Mouse (Mus musculus) bone marrow, adult 2 months (tissue): ENCODE data around the gene Erg. TPM values are rescaled to one million over a fixed set of nuclear protein-coding genes. Genes with fewer than 3 reads are reported as not detected.

Experiments
- H3K27ac ChIP-seq: fragments of 200-500 bp; 2 replicates; pipeline ENCODE4 v1.5.1; 2012; ENCODE audit warnings: low read depth, mild to moderate bottlenecking, control low read depth, inconsistent platforms, low read length; ENCODE audit not compliant: control insufficient read depth, poor library complexity, insufficient read depth
- H3K4me1 ChIP-seq: fragments of 200-500 bp; 2 replicates; pipeline ENCODE4 v1.6.1; 2011; ENCODE audit warnings: low read length; ENCODE audit not compliant: control insufficient read depth, insufficient read depth
- H3K4me3 ChIP-seq: fragments of 200-500 bp; replicated peaks from 2 replicates; pipeline ENCODE3; 2011; ENCODE audit warnings: mild to moderate bottlenecking, low read depth, low read length, control low read depth; ENCODE audit not compliant: control insufficient read depth
- CTCF ChIP-seq: fragments of 200-500 bp; IDR thresholded peaks from 2 replicates; pipeline ENCODE4 v1.5.1; 2011; ENCODE audit warnings: low read length, control low read depth; ENCODE audit not compliant: control insufficient read depth, insufficient read depth
- POLR2A ChIP-seq: fragments of 200-500 bp; IDR thresholded peaks from 2 replicates; pipeline ENCODE4 v1.6.1; 2011; ENCODE audit warnings: low read depth, mild to moderate bottlenecking, control low read depth, low read length, borderline replicate concordance; ENCODE audit not compliant: control insufficient read depth
- WGBS: fragments of 180-500 bp; shearing (Covaris S2); methylation state at CpG from one replicate; pipeline ENCODE4 v1.1.7; 2018; 5-methylcytosine and 5-hydroxymethylcytosine counted together
- polyA plus RNA-seq: library from polyadenylated mRNA; stranded (reverse); fragments of >200 nt; gene quantifications from 2 replicates; pipeline ENCODE4 v1.2.4, GENCODE M21; 2011; ENCODE audit warnings: low replicate concordance; ENCODE audit not compliant: missing spikeins, insufficient read depth, insufficient read length

The Erg gene
- polyA plus RNA-seq, 1 experiment = 12.3 TPM

DNA sequence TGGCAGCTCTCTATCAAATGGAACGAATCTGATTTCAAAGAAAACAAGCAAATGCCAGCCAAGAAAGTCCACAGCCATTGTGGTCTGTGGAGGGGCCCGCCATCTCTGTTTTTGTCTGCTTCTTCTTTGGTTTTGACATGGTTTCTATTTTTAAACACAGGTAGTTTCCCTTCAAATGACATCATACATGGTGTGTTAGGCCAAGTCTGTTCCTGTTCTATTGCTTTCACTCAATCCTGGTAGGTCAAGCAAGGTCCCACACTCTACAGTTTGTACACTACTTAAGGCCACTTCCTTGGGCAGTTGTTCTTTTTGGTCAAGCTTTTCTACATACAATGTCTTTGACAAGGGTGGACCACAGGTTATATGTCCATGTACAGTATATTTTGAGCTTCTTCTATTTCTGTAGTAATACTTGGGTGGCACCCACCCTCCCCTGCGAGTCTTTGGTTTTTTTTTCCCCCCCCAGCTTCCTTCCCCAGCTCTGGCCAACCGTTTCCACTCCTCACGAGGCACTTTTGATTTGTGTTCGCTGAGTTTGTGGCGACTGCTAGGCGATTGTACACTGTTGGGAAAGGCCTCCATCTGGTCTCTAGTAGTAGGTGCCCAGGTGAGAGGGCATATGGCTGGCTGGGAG is 226.1 kb downstream of the Erg start:
- H3K4me1 ChIP-seq = peaks cover 3% of the 10 kb centered on the region; the same call in 1 of the 2 replicates
- 17% methylated on average over 8 of the region's 8 CpGs for WGBS
- H3K4me3 ChIP-seq = no peak overlapping the region
- no peak overlapping the region for H3K27ac ChIP-seq
- TF ChIP-seq CTCF (no peak), POLR2A (no peak)

DNA sequence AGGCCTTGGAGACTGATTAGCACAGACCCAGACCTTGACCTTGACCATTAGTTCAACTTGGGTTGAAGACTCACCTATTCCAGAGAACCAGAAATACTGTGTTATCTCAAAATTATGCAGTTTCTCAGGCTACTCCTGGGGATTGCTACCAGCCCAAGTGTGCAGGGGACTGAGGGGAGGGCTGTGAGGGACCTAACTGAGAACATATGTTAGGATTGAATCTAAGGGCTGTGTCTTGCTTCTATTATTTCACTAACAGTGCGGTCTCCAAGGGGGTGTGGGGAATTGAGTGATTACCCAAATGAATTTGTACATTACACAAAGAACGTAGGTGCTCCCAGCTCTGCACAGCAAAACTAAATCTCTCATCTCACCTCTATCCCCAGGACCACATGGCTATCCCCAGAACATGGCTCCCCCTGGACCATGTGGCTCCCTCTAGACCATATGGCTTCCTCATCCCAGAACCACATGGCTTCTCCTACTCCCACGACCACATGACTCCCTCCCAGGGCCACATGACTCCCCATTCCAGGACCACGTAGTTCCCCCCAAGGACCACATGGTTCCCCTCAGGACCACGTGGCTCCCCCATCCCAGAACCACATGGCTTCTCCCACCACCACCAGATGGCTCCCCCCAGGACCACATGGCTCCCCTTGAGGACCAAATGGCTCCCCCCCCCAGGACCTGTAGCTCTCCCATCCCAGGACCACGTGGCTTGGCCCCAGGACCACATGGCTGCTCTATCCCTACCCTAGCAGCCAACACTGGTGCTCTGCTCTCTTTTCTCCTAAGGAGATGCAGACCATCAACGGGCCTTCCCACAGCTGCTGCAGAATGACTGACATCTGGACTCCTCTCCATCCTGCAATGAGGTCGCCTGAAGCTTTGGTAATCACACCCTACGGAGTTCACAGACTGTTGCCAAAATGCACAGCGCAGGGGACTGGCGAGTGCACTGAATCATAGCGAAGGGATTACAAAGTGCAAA is 229.1 kb downstream of the Erg start:
- 79% methylated on average over 12 of the region's 12 CpGs for WGBS
- Histone ChIP-seq H3K4me3 (no peak overlapping the region), H3K27ac (no peak overlapping the region), H3K4me1 (peaks cover 3% of the 10 kb centered on the region; the same call in 1 of the 2 replicates)
- TF ChIP-seq CTCF (no peak), POLR2A (no peak)

DNA sequence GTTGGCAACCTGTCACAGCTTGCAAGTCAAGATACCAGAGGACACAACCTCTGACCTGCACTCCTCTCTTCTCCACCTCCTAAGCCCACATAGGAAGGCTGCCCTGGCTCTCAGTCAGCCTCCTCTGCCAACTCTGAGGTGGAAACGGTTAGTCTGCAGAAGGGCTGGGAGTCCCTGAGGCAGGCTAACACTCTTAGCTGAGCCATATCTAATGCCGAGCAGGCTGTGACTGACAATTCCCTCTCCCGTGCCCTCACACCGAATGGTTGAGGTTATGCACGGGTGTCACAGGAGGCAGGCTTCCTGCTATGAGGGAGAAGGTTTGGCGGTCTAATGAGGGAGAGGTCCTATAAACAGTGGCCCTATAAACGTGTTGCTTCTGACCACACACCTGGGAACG is 232.6 kb downstream of the Erg start:
- WGBS = 72% methylated on average over 8 of the region's 8 CpGs
- Histone ChIP-seq H3K4me3 (no peak overlapping the region), H3K4me1 (peaks cover 6% of the 10 kb centered on the region; the same call in 1 of the 2 replicates), H3K27ac (no peak overlapping the region)
- TF ChIP-seq CTCF (no peak), POLR2A (no peak)

DNA sequence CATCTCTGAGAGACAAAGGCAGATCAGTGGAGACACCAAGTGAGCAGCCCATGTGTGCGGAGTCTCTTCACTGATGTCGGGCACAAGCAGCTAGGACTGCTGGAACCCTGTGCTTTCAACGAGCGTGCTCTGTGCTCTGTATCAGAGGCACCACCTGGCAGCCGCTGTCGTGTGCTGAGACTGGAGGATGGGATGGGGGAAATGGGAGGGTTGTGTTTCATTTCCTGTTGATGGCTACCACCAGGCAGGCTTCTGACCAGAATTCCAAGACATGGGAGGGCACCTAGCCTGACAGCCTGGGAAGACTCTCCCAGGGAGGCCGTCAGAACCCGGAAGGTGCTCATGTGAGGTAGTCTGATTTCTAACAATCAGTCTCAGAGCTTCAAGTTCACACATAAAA is 234.1 kb downstream of the Erg start:
- Histone ChIP-seq H3K4me3 (no peak overlapping the region), H3K4me1 (peaks cover 7% of the 10 kb centered on the region), H3K27ac (no peak overlapping the region)
- TF ChIP-seq POLR2A (no peak), CTCF (no peak)
- 55% methylated on average over 8 of the region's 8 CpGs for WGBS

DNA sequence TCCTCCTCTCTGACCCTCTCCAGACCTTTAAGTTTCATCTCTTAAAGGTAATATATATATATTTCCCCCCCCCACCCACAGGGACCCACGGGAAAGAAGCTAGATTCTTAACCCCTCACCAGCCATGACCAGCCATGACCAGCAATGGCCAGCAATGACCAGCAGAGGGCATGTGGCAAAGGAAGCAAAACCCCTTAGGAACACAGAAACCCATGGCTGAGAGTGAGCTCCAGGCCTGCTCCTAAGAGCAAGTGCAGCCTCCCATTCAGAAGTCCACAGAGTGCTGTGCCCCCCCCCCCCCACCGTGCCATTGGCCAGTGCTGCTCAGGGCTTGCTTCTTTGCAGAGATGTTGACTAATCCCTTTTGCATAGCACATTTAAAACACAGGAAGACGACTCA is 235.9 kb downstream of the Erg start:
- Histone ChIP-seq H3K27ac (peak overlapping the region; percentile 60), H3K4me3 (no peak overlapping the region), H3K4me1 (peaks cover 12% of the 10 kb centered on the region)
- no peak for TF ChIP-seq POLR2A
- TF ChIP-seq CTCF = peak; percentile 85
- WGBS = 9% methylated on average over 3 of the region's 3 CpGs

DNA sequence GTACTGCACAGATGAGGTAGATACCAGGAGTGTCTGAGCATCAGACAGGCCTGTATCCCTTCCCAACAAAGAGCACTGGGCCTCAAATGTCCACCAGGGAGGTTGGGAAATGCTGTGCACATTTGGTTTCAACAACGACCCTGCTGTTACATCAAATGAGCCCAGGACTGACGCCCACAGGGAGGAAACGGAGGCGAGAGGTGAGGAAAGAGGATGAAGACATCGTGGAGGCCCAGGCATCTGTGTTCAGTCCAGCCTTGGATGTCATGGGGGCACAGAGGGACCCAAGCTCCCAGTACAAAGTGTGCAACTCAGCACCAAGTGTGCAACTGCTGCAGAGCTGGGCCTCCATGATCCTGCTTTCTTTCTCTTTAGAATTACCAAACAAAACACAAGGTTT is 236.6 kb downstream of the Erg start:
- peaks cover 12% of the 10 kb centered on the region for H3K4me1 ChIP-seq
- 33% methylated on average over 5 of the region's 5 CpGs for WGBS
- TF ChIP-seq POLR2A (no peak), CTCF (no peak)
- H3K4me3 ChIP-seq = peak overlapping the region; percentile 8
- H3K27ac ChIP-seq = peak overlapping the region; percentile 80

DNA sequence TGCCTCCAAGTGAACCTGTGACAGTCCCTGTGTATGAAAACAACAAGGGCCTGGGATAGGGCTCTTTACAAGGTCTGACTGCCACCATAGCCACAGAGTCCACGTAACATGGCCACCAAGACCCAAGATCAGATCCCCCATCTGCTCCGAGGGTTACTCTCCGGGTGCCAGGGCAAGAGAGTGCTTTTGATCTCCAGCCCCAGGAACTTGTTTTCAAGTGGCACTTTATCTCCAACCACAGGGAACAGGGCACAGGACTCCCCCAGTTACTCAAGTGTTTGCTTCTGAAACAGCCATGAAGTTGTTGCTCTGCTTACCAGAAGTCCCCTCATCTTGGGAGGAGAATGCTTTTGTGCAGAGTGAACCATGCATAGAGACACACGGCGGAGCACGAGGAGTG is 237.0 kb downstream of the Erg start:
- Histone ChIP-seq H3K4me3 (peak overlapping the region; percentile 8), H3K27ac (peak overlapping the region; percentile 80), H3K4me1 (peaks cover 12% of the 10 kb centered on the region)
- WGBS = 48% methylated on average over 6 of the region's 6 CpGs
- TF ChIP-seq CTCF = no peak

DNA sequence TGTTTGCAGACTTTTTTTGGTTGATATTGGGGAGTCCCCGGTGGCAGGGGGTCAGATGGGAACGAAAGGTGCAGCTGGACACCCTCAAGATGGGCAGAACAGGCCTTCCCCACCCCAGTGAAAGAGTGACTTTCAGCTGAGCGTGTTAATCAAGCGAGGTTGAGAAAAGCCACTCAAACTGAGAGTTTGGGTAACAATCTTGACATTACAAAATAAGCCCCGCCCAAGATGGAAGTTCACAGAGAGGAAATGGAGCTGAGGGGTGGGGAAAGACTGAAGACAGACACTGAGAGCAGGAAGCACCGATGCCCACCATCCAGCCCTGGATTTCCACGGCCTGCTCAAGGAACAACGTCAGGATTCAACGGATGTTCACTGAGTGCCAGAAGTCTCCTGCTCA is 237.8 kb downstream of the Erg start:
- 37% methylated on average over 9 of the region's 9 CpGs for WGBS
- H3K4me1 ChIP-seq = peaks cover 12% of the 10 kb centered on the region

More for the DNA sequence above, 237.8 kb downstream of the Erg start:
- peak overlapping the region; percentile 80 for H3K27ac ChIP-seq
- no peak for TF ChIP-seq CTCF
- no peak for TF ChIP-seq POLR2A
- peak overlapping the region; percentile 25 for H3K4me3 ChIP-seq
